16 mouse cellular contexts compared by ENCODE assay signal in the genomic region with DNA sequence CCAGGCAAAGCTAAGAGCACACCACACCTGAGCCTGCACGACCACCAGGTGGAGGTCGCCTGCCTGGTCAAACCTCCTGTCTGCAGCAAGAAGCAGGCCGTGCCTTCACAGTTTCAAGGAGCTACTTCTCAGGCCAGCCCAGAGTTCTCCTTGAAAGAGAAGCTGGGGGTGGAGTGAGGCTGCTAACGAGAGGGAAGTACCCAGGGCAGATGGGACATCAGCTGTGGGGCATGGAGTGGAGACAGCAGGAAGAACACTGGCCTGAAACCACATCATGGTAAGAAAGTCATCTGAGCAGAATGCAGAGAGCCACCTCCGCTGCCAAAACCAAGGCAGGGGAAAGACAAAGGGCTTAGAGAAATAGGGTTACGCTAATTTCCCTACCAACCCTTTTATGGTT. TPM values are rescaled to one million over a fixed set of nuclear protein-coding genes. Genes with fewer than 3 reads are reported as not detected.
A peak's percentile ranks its signal among the peaks of the same experiment; 100 is the strongest.
DNase-seq lines count a peak whose midpoint lies in the region; ATAC-seq and TF ChIP-seq lines count a peak whose summit lies in the region.
"Had no signal": no experiment of that assay in that cellular context is flagged by ENCODE, and none has a peak within 500 bp of the region (broad histone marks: within the 10 kb centered on the region; RNA-seq: fewer than 3 reads in every experiment).

No protein-coding gene starts in this region.

- ATAC-seq in midbrain, embryonic 13.5 days = no peak
- ATAC-seq in midbrain, embryonic 15.5 days (replicated peaks) = no peak
- ATAC-seq in megakaryocyte progenitor cell, adult 5-6 weeks (replicated peaks; ENCODE audit: poor library complexity) = 0 out of 2 replicates have a peak, but pooled peaks have one; percentile 17

- DNase-seq in gastrocnemius, adult 2 months = no peak
- DNase-seq in gastrocnemius, postnatal 25 days = no peak
- peak; percentile 55 for DNase-seq in layer of hippocampus, adult 9-11 months
- DNase-seq in layer of hippocampus, adult 9-10 months (ENCODE audit: low spot score) = no peak
- no peak for DNase-seq in ovary, postnatal 36 days (ENCODE audit: low spot score)
- DNase-seq: adrenal gland, postnatal 10 days; kidney, adult 9 months; liver; lung, postnatal 10 days; retina, postnatal 1 day had no signal

- H3K4me2 ChIP-seq in midbrain, embryonic 13.5 days (replicated peaks) = no peak overlapping the region
- H3K4me2 ChIP-seq in midbrain, embryonic 15.5 days = no peak overlapping the region

- H3K9me3 ChIP-seq in midbrain, embryonic 13.5 days = no peaks in the 10 kb centered on the region
- H3K9me3 ChIP-seq in midbrain, embryonic 15.5 days = no peaks in the 10 kb centered on the region

- no peak for TF ChIP-seq CTCF in gastrocnemius, adult 2 months (IDR thresholded peaks at IDR 0.05)

- 79% methylated on average over 6 of the region's 6 CpGs for WGBS in midbrain, embryonic 13.5 days
- WGBS in midbrain, embryonic 15.5 days = 83% methylated on average over 6 of the region's 6 CpGs

- H3K27ac ChIP-seq in gastrocnemius, adult 2 months = peak overlapping the region; percentile 24; the same call in 1 of the 2 replicates
- no peak overlapping the region for H3K27ac ChIP-seq in midbrain, embryonic 13.5 days
- no peak overlapping the region for H3K27ac ChIP-seq in midbrain, embryonic 15.5 days

- peaks cover 7% of the 10 kb centered on the region for H3K36me3 ChIP-seq in midbrain, embryonic 13.5 days
- H3K36me3 ChIP-seq in midbrain, embryonic 15.5 days (replicated peaks) = no peaks in the 10 kb centered on the region

- H3K9ac ChIP-seq in midbrain, embryonic 13.5 days (replicated peaks) = 0 out of 2 replicates have a peak overlapping the region, but pooled peaks have one; percentile 19
- H3K9ac ChIP-seq in midbrain, embryonic 15.5 days = no peak overlapping the region; the same call in 1 of the 2 replicates

- intact Hi-C loops in gastrocnemius, adult 2 months (cut with DNase I) = no loop called here

- H3K4me1 ChIP-seq in midbrain, embryonic 13.5 days (replicated peaks) = peaks cover 45% of the 10 kb centered on the region
- peaks cover 46% of the 10 kb centered on the region for H3K4me1 ChIP-seq in midbrain, embryonic 15.5 days

- H3K27me3 ChIP-seq in midbrain, embryonic 13.5 days = no peaks in the 10 kb centered on the region
- no peaks in the 10 kb centered on the region for H3K27me3 ChIP-seq in midbrain, embryonic 15.5 days (replicated peaks)

- no peak overlapping the region for H3K4me3 ChIP-seq in gastrocnemius, adult 2 months
- no peak overlapping the region for H3K4me3 ChIP-seq in midbrain, embryonic 13.5 days (replicated peaks)
- no peak overlapping the region for H3K4me3 ChIP-seq in midbrain, embryonic 15.5 days

RNA-seq across cellular contexts. Expression of gene Gm27021, which starts 3.3 kb away (rescaled TPM):
- not detected for total RNA-seq in gastrocnemius, adult 2 months (2021)
- total RNA-seq in gastrocnemius, postnatal 25 days (2021) = not detected
- 5.2 and 5.3 TPM in 2 replicates for polyA plus RNA-seq in midbrain, embryonic 13.5 days (2015; fragmentation: Nextera tagmentation; extraction: Ambion mirVana)
- polyA plus RNA-seq in midbrain, embryonic 15.5 days (2015; fragmentation: Nextera tagmentation; extraction: Ambion mirVana) = 6.6 and 6.8 TPM in 2 replicates
- not detected in 2 replicates for total RNA-seq in megakaryocyte progenitor cell, adult 5-6 weeks (2015)
- not detected in 2 replicates for total RNA-seq in megakaryocyte progenitor cell, adult 5-6 weeks (2017)
- total RNA-seq: adrenal gland, postnatal 10 days; gastrocnemius, postnatal 4 days; left cerebral cortex, postnatal 14 days; monocyte, adult 5-6 weeks had no signal

RNA-seq across cellular contexts. Expression of gene Cox4i1, which starts 3.5 kb away (rescaled TPM):
- total RNA-seq in gastrocnemius, adult 2 months (2021) = 1,000 to 10,000 TPM; 1,376 to 1,812 TPM
- 1,000 to 10,000 TPM; 1,728 to 1,814 TPM for total RNA-seq in gastrocnemius, postnatal 25 days (2021)
- polyA plus RNA-seq in midbrain, embryonic 13.5 days (2015; fragmentation: Nextera tagmentation; extraction: Ambion mirVana) = 1,057 and 1,066 TPM in 2 replicates
- 1,028 and 1,049 TPM in 2 replicates for polyA plus RNA-seq in midbrain, embryonic 15.5 days (2015; fragmentation: Nextera tagmentation; extraction: Ambion mirVana)
- total RNA-seq in megakaryocyte progenitor cell, adult 5-6 weeks (2015) = 731 and 787 TPM in 2 replicates
- 392 and 475 TPM in 2 replicates for total RNA-seq in megakaryocyte progenitor cell, adult 5-6 weeks (2017)

RNA-seq across cellular contexts. Expression of gene Emc8, which starts 3.8 kb away (rescaled TPM):
- 10 to 100 TPM; 22.2 to 25.6 TPM for total RNA-seq in gastrocnemius, adult 2 months (2021)
- 10 to 100 TPM; 28.0 to 28.1 TPM for total RNA-seq in gastrocnemius, postnatal 25 days (2021)
- polyA plus RNA-seq in midbrain, embryonic 13.5 days (2015; fragmentation: Nextera tagmentation; extraction: Ambion mirVana) = 161 and 180 TPM in 2 replicates
- polyA plus RNA-seq in midbrain, embryonic 15.5 days (2015; fragmentation: Nextera tagmentation; extraction: Ambion mirVana) = 98.0 and 115 TPM in 2 replicates
- total RNA-seq in megakaryocyte progenitor cell, adult 5-6 weeks (2015) = 63.9 and 66.1 TPM in 2 replicates
- total RNA-seq in megakaryocyte progenitor cell, adult 5-6 weeks (2017) = 56.3 and 61.1 TPM in 2 replicates

RNA-seq across cellular contexts. Expression of gene 1190005I06Rik, which starts 17.1 kb away (rescaled TPM):
- total RNA-seq in gastrocnemius, adult 2 months (2021) = 1 to 10 TPM in 1 of 2 experiments, under 1 TPM in 1; 0.77 to 1.0 TPM
- total RNA-seq in gastrocnemius, postnatal 25 days (2021) = under 1 TPM; 0.67 to 0.70 TPM
- 6.0 and 8.3 TPM in 2 replicates for polyA plus RNA-seq in midbrain, embryonic 13.5 days (2015; fragmentation: Nextera tagmentation; extraction: Ambion mirVana)
- 18.1 and 20.1 TPM in 2 replicates for polyA plus RNA-seq in midbrain, embryonic 15.5 days (2015; fragmentation: Nextera tagmentation; extraction: Ambion mirVana)
- total RNA-seq in megakaryocyte progenitor cell, adult 5-6 weeks (2015) = 0.78 and 1.1 TPM in 2 replicates
- not detected in 2 replicates for total RNA-seq in megakaryocyte progenitor cell, adult 5-6 weeks (2017)
- total RNA-seq: monocyte, adult 5-6 weeks had no signal
